Comparison of ENCODE assay signal across 8 mouse cellular contexts in the genomic region with DNA sequence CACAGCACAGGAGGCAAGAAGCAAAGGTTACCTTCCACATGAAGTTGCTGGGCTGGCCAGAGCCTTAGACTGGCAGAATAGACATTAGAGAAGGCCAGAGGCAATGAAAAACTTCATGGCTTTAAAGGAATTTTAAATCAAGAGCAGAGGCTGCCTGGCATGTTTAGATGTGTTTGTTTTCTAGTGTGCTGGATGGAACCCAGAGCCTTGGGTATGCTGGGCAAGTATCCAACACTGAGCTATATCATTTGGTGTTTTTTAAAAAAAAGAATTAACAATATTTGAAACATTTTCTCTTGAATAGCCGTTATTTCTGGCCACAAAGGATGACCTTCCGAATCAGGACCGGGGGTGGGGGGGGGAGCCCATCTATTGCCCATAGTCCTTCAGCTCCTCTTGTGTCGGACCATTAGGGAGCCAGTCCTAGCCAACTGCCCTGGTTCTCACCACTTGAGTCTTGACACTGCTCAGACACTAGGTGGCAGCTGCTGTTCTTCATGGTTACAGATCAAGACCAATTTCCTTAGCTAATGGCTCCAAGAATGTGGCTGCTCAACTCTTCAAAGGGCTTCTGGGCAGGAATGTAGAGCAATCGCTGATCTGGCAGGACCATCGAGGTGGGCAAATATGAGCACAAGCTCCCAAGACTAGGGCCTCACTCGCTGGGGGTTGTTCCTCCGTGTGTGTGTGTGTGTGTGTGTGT. TPM values are rescaled to one million over a fixed set of nuclear protein-coding genes. Genes with fewer than 3 reads are reported as not detected.
DNase-seq lines count a peak whose midpoint lies in the region; ATAC-seq and TF ChIP-seq lines count a peak whose summit lies in the region.

No protein-coding gene starts in this region.

- peak; percentile 59; the same call in 1 of the 2 replicates for ATAC-seq in kidney, postnatal 0 days (replicated peaks; ENCODE audit: low FRiP score, low read depth)
- peak; percentile 76 for ATAC-seq in lung, embryonic 16.5 days (ENCODE audit: low read depth)

- peak; percentile 69 for TF ChIP-seq RAD21 in CH12.LX (IDR thresholded peaks at IDR 0.05; ENCODE audit: low read depth, low read length)

- no peak overlapping the region for H3K9ac ChIP-seq in CH12.LX (ENCODE audit: insufficient read depth, low read depth)
- no peak overlapping the region for H3K9ac ChIP-seq in kidney, postnatal 0 days (ENCODE audit: low read depth, low read length)
- no peak overlapping the region for H3K9ac ChIP-seq in lung, embryonic 16.5 days (ENCODE audit: low read length)

- peaks cover 28 to 56% of the 10 kb centered on the region in 2 experiments for H3K36me3 ChIP-seq in CH12.LX (replicated peaks in 1 of 2; ENCODE audit: control insufficient read depth in 1 of 2, insufficient read depth in 1 of 2, low read length in 1 of 2)
- H3K36me3 ChIP-seq in heart, embryonic 10.5 days: peaks cover 19% of the 10 kb centered on the region
- 0 out of 2 replicates have a peak, but pooled peaks cover 15% of the 10 kb centered on the region for H3K36me3 ChIP-seq in kidney, postnatal 0 days (ENCODE audit: insufficient read depth, low read length)
- no peaks in the 10 kb centered on the region; the same call in 1 of the 2 replicates for H3K36me3 ChIP-seq in lung, embryonic 16.5 days (ENCODE audit: control insufficient read depth, insufficient read depth, low read length)
- H3K36me3 ChIP-seq in splenic B cell, adult 2 months (ENCODE audit: control insufficient read depth, insufficient read depth, low read length, poor library complexity, severe bottlenecking): peaks cover 2% of the 10 kb centered on the region; the same call in 1 of the 2 replicates

- no peaks in the 10 kb centered on the region for H3K9me3 ChIP-seq in CH12.LX (replicated peaks; ENCODE audit: low read length)
- H3K9me3 ChIP-seq in heart, embryonic 10.5 days: no peaks in the 10 kb centered on the region
- H3K9me3 ChIP-seq in kidney, postnatal 0 days (replicated peaks; ENCODE audit: low read length): no peaks in the 10 kb centered on the region
- H3K9me3 ChIP-seq in lung, embryonic 16.5 days (ENCODE audit: control insufficient read depth, low read length): no peaks in the 10 kb centered on the region

- no peaks in the 10 kb centered on the region for H3K79me2 ChIP-seq in CH12.LX (replicated peaks; ENCODE audit: control insufficient read depth, extremely low read depth, insufficient read depth, poor library complexity, severe bottlenecking)

- no peak overlapping the region for H3K4me2 ChIP-seq in CH12.LX (ENCODE audit: insufficient read depth, low read depth, poor library complexity, severe bottlenecking)
- no peak overlapping the region for H3K4me2 ChIP-seq in kidney, postnatal 0 days (ENCODE audit: low read length)
- no peak overlapping the region for H3K4me2 ChIP-seq in lung, embryonic 16.5 days (ENCODE audit: low read depth, low read length)

- dilution Hi-C loops in CH12.LX (cut with MboI; ENCODE audit: extremely low pct_ligation_motif_present, extremely low pct_unique_long_range_greater_than_20kb, low sequenced_read_pairs): no loop called here

- no peak overlapping the region for H3K27ac ChIP-seq in CH12.LX (ENCODE audit: insufficient read depth, low read depth)
- no peak overlapping the region for H3K27ac ChIP-seq in heart, embryonic 10.5 days
- no peak overlapping the region for H3K27ac ChIP-seq in kidney, postnatal 0 days
- H3K27ac ChIP-seq in lung, embryonic 16.5 days (ENCODE audit: low read length): no peak overlapping the region

- peak in 1 of 2 experiments; percentile 75; a peak in 2 of 4 replicates for TF ChIP-seq CTCF in CH12.LX (conservative IDR thresholded peaks at IDR 0.05 in 1 of 2, IDR thresholded peaks at IDR 0.05 in 1 of 2; ENCODE audit: low read depth in 2 of 2, low read length in 2 of 2)
- TF ChIP-seq CTCF in kidney, postnatal 0 days (IDR thresholded peaks at IDR 0.05; ENCODE audit: low read depth): peak; percentile 83

- no peak overlapping the region for H3K4me3 ChIP-seq in CH12.LX (replicated peaks in 1 of 3; ENCODE audit: low read depth in 2 of 3, low read length in 2 of 3, poor library complexity in 1 of 3)
- no peak overlapping the region for H3K4me3 ChIP-seq in heart, embryonic 10.5 days
- no peak overlapping the region for H3K4me3 ChIP-seq in kidney, postnatal 0 days (replicated peaks; ENCODE audit: low read depth, low read length)
- H3K4me3 ChIP-seq in lung, embryonic 16.5 days (ENCODE audit: low read length): no peak overlapping the region

- TF ChIP-seq POLR2A in CH12.LX (IDR thresholded peaks at IDR 0.05; ENCODE audit: low read depth, low read length): no peak

- H3K27me3 ChIP-seq in CH12.LX (replicated peaks): no peaks in the 10 kb centered on the region
- no peaks in the 10 kb centered on the region for H3K27me3 ChIP-seq in heart, embryonic 10.5 days (ENCODE audit: insufficient read depth, poor library complexity, severe bottlenecking)
- no peaks in the 10 kb centered on the region for H3K27me3 ChIP-seq in kidney, postnatal 0 days (ENCODE audit: insufficient read depth, low read length)
- H3K27me3 ChIP-seq in lung, embryonic 16.5 days (ENCODE audit: control insufficient read depth, insufficient read depth, low read depth, low read length): no peaks in the 10 kb centered on the region
- H3K27me3 ChIP-seq in splenic B cell, adult 2 months (ENCODE audit: control insufficient read depth, insufficient read depth, low read length, poor library complexity, severe bottlenecking): no peaks in the 10 kb centered on the region

- intact Hi-C loops in gastrocnemius, postnatal 14 days (cut with DNase I; ENCODE audit: low total_unique reads): loop anchor here (5.0 kb wide), 1 partner anchor 173 kb away; no protein-coding TSS in a partner anchor

- in situ Hi-C loops in CH12.LX (cut with MboI; ENCODE audit: low pct_ligation_motif_present, low pct_unique_long_range_greater_than_20kb, low sequenced_read_pairs): loop anchor here (10.0 kb wide), 1 partner anchor 151 kb away; a partner anchor contains a TSS

- WGBS in heart, embryonic 10.5 days: 50% methylated on average over 8 of the region's 8 CpGs
- 38% methylated on average over 8 of the region's 8 CpGs for WGBS in kidney, postnatal 0 days
- 22% methylated on average over 8 of the region's 8 CpGs for WGBS in lung, embryonic 16.5 days

- peaks cover 9 to 13% of the 10 kb centered on the region in 2 experiments for H3K4me1 ChIP-seq in CH12.LX (ENCODE audit: control insufficient read depth in 1 of 2, insufficient read depth in 2 of 2)
- peaks cover 21% of the 10 kb centered on the region for H3K4me1 ChIP-seq in heart, embryonic 10.5 days
- 0 out of 2 replicates have a peak, but pooled peaks cover 4% of the 10 kb centered on the region for H3K4me1 ChIP-seq in kidney, postnatal 0 days (replicated peaks; ENCODE audit: insufficient read depth, low read length)
- H3K4me1 ChIP-seq in lung, embryonic 16.5 days (replicated peaks; ENCODE audit: control insufficient read depth, insufficient read depth, low read length): peaks cover 4% of the 10 kb centered on the region; the same call in 1 of the 2 replicates

- peak; percentile 41 for DNase-seq in gastrocnemius, postnatal 14 days
- DNase-seq in gastrocnemius, postnatal 10 days: no peak
- peak; percentile 50 for DNase-seq in CH12.LX (ENCODE audit: extremely low read depth)
- peak; percentile 57 to 67 for DNase-seq in cerebellum, postnatal 25 days
- DNase-seq in heart, embryonic 10.5 days (ENCODE audit: low spot score): peak; percentile 82
- peak; percentile 89 for DNase-seq in kidney, postnatal 0 days (ENCODE audit: low spot score)
- DNase-seq in splenic B cell, adult 2 months (ENCODE audit: low read depth, low spot score): peak; percentile 69

- TF ChIP-seq EP300 in CH12.LX (IDR thresholded peaks at IDR 0.05; ENCODE audit: low read length): no peak

RNA-seq across cellular contexts. Expression of a gene that starts 16.4 kb away (rescaled TPM):
- 10 to 100 TPM in 1 of 2 experiments, 1 to 10 TPM in 1; 7.8 to 12.0 TPM for total RNA-seq in gastrocnemius, postnatal 14 days (2021)
- total RNA-seq in gastrocnemius, postnatal 10 days (2021): 10 to 100 TPM; 15.5 to 16.4 TPM
- 15.2 and 19.6 TPM in 2 replicates for total RNA-seq in CH12.LX (2012; rRNA removed)
- total RNA-seq in CH12.LX (2014; rRNA removed): 16.0 and 17.0 TPM in 2 replicates
- polyA plus RNA-seq in CH12.LX (2012; ENCODE audit: insufficient read length, low read depth): 13.2 and 16.1 TPM in 2 replicates
- 5.3 and 6.7 TPM in 2 replicates for polyA plus RNA-seq in heart, embryonic 10.5 days (2016; fragmentation: Nextera tagmentation; extraction: Ambion mirVana)
- polyA plus RNA-seq in kidney, postnatal 0 days (2015; fragmentation: Nextera tagmentation; extraction: Ambion mirVana): 6.7 and 7.4 TPM in 2 replicates
- polyA plus RNA-seq in lung, embryonic 16.5 days (2015; fragmentation: Nextera tagmentation; extraction: Ambion mirVana): 9.1 and 10.9 TPM in 2 replicates

RNA-seq across cellular contexts. Expression of a gene that starts 45.1 kb away (rescaled TPM):
- 10 to 100 TPM; 26.9 to 31.1 TPM for total RNA-seq in gastrocnemius, postnatal 14 days (2021)
- 10 to 100 TPM; 28.4 to 36.9 TPM for total RNA-seq in gastrocnemius, postnatal 10 days (2021)
- total RNA-seq in CH12.LX (2012; rRNA removed) (16.5 and 17.0 TPM in 2 replicates), CH12.LX (2014; rRNA removed) (14.3 TPM in 2 replicates)
- polyA plus RNA-seq in CH12.LX (2012; ENCODE audit: insufficient read length, low read depth): 19.7 and 21.2 TPM in 2 replicates
- 46.7 and 52.1 TPM in 2 replicates for polyA plus RNA-seq in heart, embryonic 10.5 days (2016; fragmentation: Nextera tagmentation; extraction: Ambion mirVana)
- 30.0 and 32.3 TPM in 2 replicates for polyA plus RNA-seq in kidney, postnatal 0 days (2015; fragmentation: Nextera tagmentation; extraction: Ambion mirVana)
- polyA plus RNA-seq in lung, embryonic 16.5 days (2015; fragmentation: Nextera tagmentation; extraction: Ambion mirVana): 40.8 and 42.9 TPM in 2 replicates

RNA-seq across cellular contexts. Expression of a gene that starts 48.2 kb away (rescaled TPM):
- total RNA-seq in gastrocnemius, postnatal 14 days (2021): not detected
- not detected for total RNA-seq in gastrocnemius, postnatal 10 days (2021)
- total RNA-seq in CH12.LX (2012; rRNA removed) (0.08 TPM in 1 of 2 replicates, not detected in the other), CH12.LX (2014; rRNA removed) (not detected in 2 replicates)
- 0.85 and 1.2 TPM in 2 replicates for polyA plus RNA-seq in CH12.LX (2012; ENCODE audit: insufficient read length, low read depth)
- polyA plus RNA-seq in heart, embryonic 10.5 days (2016; fragmentation: Nextera tagmentation; extraction: Ambion mirVana): 0.74 and 1.3 TPM in 2 replicates
- 0.28 and 0.47 TPM in 2 replicates for polyA plus RNA-seq in kidney, postnatal 0 days (2015; fragmentation: Nextera tagmentation; extraction: Ambion mirVana)
- 0.88 and 1.1 TPM in 2 replicates for polyA plus RNA-seq in lung, embryonic 16.5 days (2015; fragmentation: Nextera tagmentation; extraction: Ambion mirVana)

RNA-seq across cellular contexts. Expression of a gene that starts 49.4 kb away (rescaled TPM):
- total RNA-seq in gastrocnemius, postnatal 14 days (2021): 1 to 10 TPM in 1 of 2 experiments, under 1 TPM in 1; 0.58 to 1.1 TPM
- 1 to 10 TPM; 1.9 to 2.5 TPM for total RNA-seq in gastrocnemius, postnatal 10 days (2021)
- total RNA-seq in CH12.LX (2012; rRNA removed) (0.08 TPM in 1 of 2 replicates, not detected in the other), CH12.LX (2014; rRNA removed) (0.08 TPM in 1 of 2 replicates, not detected in the other)
- 0.09 and 0.10 TPM in 2 replicates for polyA plus RNA-seq in CH12.LX (2012; ENCODE audit: insufficient read length, low read depth)
- 1.6 and 2.3 TPM in 2 replicates for polyA plus RNA-seq in heart, embryonic 10.5 days (2016; fragmentation: Nextera tagmentation; extraction: Ambion mirVana)
- polyA plus RNA-seq in kidney, postnatal 0 days (2015; fragmentation: Nextera tagmentation; extraction: Ambion mirVana): 13.3 and 14.1 TPM in 2 replicates
- polyA plus RNA-seq in lung, embryonic 16.5 days (2015; fragmentation: Nextera tagmentation; extraction: Ambion mirVana): 7.5 and 7.7 TPM in 2 replicates
